Mouse (Mus musculus): ENCODE measurements around the gene Tnk1.

The Tnk1 gene

GRCm38 (mm10) chr11:69838714-69839104 is 19.8 kb downstream of the Tnk1 start:
- DNase-seq (ENCODE audit: low read depth in 2 of 2, low spot score in 2 of 2) = no peak

DNA sequence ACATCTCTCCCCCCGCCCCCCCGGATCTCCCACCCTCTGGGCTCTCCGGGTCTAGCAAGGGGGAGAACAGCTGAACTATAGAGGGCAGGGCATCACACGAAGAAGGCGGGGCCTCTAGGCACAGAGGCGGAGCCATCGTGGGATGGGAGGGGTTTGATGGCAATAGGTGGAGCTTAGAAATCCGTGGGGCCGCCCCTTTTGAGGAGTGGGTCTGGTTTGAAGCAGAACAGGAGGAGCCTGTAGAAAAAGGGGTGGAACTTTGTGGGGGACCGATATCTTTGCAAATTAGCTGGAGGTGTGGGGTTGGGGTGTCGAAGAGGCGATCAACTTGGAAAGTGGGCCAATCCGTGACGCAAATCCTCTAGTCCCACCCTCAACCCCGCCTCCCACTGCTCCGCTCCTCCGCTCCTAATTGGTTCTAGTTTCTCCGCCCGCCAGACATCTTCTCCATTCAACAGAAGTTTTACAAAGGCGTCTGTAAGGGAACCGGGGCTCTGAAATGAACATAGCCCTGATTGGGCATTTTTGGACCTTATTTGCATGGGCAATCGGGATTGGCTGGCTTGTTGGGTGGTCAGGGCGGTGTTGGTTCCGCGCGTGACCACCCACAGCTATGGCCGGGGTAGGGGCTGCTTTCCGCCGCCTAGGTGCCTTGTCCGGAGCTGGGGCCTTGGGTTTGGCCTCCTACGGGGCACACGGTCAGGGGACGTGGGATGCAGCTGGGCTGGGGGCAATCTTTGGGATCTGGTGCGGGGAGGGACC is 20.4 kb downstream of the Tnk1 start, which contains the start of gene Tmem256:
Gene Tmem256 (plus strand): TSS at position 563 of the 762 bp plus-strand sequence.
- peak; percentile 76 to 85 for DNase-seq (ENCODE audit: low read depth in 2 of 2, low spot score in 2 of 2)

DNA sequence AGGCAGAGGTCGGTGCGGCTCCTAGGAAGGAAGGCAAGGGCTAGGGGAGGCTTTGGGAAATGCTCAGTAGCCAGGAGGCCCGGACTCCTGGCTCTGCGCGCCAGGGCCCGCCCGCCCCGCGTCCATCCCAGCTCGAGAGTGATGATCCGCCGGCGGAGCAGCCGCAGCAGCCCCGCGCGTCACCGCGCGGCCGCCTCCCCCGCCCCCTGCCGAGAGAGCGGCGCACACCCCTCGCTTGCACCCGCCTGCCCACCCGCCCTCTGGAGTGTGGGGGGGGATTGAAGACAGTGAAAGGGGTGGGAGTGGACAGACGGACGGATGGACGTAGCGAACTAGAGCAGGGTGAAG is 21.0 kb downstream of the Tnk1 start, which contains the start of gene Nlgn2:
Gene Nlgn2 (minus strand): TSS at position 181 of the 348 bp plus-strand sequence.
- DNase-seq (ENCODE audit: low read depth in 2 of 2, low spot score in 2 of 2) = no peak

DNA sequence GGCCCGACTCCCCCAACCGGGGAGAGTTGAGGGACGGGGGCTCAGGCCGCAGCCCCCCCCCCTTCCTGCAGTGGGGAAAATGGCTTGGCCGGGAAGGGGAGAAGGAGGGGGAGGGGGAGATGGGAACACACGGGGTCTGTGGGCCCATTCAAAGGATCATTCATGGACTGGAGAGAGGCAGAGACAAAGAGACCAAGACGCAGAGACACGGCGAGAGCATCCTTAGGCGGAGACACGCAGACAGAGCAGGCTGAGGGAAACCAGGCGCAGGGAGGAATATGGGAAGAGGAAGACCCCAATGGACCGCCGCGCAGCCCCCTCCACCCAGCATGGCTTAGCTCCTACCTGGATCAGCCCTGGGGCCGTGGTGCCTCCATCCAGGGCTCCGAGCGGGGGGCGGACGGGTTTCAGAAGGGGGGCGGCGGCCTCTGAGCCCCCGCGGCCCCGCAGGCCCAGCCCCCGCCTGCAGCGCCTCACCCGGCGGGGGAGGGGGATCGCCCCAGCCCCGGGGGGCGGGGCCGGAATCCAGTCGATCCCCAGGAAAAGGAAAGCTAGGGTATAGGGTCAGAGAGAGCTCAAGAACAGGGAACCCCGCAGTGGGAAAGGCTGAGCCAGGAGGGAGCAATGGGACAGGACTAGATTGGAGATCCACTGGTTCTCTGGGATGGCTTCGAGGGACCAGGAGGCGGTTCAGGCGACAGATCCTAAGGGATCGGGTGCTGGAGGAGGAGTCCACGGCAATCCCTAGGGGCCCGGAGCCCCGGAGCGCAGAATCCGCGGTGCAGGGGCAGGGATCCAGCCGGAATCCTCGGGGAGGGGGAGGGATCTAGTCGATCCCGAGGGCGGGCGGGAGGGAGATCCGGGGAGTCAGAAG is 21.6 kb downstream of the Tnk1 start:
- no peak for DNase-seq (ENCODE audit: low read depth in 2 of 2, low spot score in 2 of 2)

- no peak for DNase-seq (ENCODE audit: low read depth in 2 of 2, low spot score in 2 of 2)
Measured at GRCm38 (mm10) chr11:69835966-69836335, 22.6 kb downstream of the Tnk1 start.

DNA sequence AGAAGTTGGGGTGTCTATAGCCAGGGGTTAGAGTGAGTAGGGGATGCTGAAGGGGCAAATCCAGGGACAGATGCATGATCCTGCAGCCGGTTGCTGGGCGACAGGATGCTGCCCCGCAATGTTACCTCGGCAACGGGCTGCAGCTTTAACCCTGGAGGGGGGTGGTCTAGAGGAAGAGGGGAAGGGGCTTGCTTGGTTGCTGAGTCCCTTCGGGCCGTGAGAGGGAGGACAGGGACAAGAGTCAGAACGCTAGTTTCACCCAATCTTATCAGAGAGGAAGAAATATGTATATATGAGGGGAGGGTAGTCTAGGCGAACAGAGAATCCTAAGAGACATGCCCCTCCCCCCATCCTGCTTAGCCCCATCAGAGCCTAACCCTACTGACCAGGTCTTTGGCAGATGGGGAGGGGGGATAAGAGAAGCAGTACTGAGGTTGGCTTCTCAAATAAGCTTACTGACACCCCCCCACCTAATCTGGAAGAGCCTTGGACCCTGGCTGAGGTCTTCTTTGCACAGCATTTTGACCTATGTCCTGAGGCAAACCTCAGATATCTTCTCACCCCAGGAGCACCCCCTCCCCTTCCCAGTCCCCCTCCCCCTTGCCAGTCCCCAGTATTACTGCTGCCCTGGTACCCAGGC is 23.1 kb downstream of the Tnk1 start:
- no peak for DNase-seq (ENCODE audit: low read depth in 2 of 2, low spot score in 2 of 2)

- peak; percentile 30 to 38 for DNase-seq (ENCODE audit: low read depth in 2 of 2, low spot score in 2 of 2)
Measured at GRCm38 (mm10) chr11:69834001-69834549, 24.5 kb downstream of the Tnk1 start.

GRCm38 (mm10) chr11:69833554-69833953 is 25.0 kb downstream of the Tnk1 start:
- DNase-seq (ENCODE audit: low read depth in 2 of 2, low spot score in 2 of 2) = no peak

DNA sequence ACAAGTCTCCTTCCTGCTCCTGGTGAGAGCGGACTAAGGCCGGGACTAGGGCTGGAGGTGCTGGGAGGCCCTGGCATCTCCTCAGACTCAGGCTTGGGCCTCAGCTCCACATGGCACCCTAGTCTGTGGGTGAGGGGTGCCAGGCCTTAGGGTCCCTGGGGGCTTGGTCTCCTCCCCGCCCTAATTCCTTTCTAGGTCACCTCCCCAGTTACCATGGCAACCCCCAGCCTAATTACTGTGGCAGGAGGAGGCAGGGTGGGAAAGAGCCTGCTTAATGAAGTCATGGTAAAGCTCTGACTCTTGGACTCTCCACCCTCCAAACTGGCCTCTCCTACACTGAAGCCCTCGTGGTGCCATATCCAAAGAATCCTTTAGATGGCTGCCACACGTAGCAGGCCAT is 29.7 kb downstream of the Tnk1 start:
- DNase-seq (ENCODE audit: low read depth in 2 of 2, low spot score in 2 of 2) = no peak

GRCm38 (mm10) chr11:69823456-69823855 is 35.1 kb downstream of the Tnk1 start:
- DNase-seq (ENCODE audit: low read depth in 2 of 2, low spot score in 2 of 2) = no peak

DNA sequence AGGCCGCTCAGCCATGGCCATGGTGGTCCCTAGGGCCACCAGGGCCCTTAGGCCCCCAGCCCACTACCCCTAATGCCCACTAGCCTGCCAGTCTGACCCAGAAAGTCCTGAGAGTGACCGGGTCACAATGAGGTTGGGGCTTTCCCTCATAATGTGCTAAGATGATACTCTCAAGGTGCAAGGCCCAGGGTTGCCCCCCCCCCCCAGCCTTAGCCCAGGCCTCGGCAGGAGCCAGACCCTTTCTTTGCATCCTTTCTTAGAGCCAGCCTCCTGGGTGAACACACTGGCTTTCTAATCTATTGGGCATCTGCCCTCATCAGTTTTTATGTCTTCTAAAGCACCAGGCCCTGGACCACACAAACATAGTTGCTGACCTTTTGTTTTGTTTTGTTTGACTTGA is 36.5 kb downstream of the Tnk1 start, which contains the start of gene Spem1:
Gene Spem1 (minus strand): TSS at position 101 of the 400 bp plus-strand sequence.
- DNase-seq (ENCODE audit: low read depth in 2 of 2, low spot score in 2 of 2) = no peak

- no peak for DNase-seq (ENCODE audit: low read depth in 2 of 2, low spot score in 2 of 2)
Measured at GRCm38 (mm10) chr11:69818871-69819270, 39.7 kb downstream of the Tnk1 start.

- no peak for DNase-seq (ENCODE audit: low read depth in 2 of 2, low spot score in 2 of 2)
Measured at GRCm38 (mm10) chr11:69818365-69818764, 40.2 kb downstream of the Tnk1 start, which contains the start of gene Spem2. TSS of gene Spem2 (minus strand) at chr11:69818465.

GRCm38 (mm10) chr11:69816520-69816919 is 42.0 kb downstream of the Tnk1 start:
- no peak for DNase-seq (ENCODE audit: low read depth in 2 of 2, low spot score in 2 of 2)

DNA sequence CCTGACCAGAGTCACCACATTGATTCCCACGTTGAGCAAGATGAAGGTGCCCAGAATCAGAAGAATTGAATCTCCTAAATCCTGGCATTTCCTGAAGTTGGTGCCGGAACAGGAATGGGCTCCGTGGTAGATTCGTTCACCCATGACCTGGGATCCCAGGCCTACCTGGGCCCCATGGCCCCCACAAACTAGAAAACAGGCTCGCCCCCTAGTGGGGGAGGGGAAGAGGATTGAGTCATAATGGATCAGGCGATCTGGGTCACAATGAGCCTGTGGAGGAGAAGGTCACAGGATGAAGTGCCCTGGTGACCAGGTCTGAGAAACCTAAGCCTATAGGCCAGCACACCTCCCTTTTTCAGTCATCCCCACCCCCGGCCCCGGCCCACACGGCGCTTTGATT is 43.4 kb downstream of the Tnk1 start, which contains the start of gene Gm39566:
Gene Gm39566 (minus strand): TSS at position 144 of the 400 bp plus-strand sequence.
- no peak for DNase-seq (ENCODE audit: low read depth in 2 of 2, low spot score in 2 of 2)

DNA sequence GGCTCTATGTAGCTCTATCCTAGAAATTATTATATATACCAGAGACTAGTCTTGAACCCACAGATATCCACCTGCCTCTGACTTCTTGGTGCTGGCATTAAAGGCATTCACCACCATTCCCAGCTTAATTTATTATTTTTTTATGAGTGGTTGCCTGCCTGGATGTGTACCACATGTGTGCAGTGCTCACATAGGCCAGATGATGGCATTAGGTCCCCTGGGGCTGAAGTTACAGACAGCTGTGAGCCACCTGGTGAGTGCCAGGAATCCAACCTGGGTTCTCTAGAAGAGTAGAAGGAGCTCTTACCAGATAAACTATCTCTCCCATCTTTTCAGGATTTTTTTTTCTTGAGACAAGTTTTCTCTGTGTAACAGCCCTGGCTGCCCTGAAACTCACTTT is 48.2 kb downstream of the Tnk1 start:
- no peak for DNase-seq (ENCODE audit: low read depth in 2 of 2, low spot score in 2 of 2)

GRCm38 (mm10) chr11:69807641-69808040 is 50.9 kb downstream of the Tnk1 start:
- DNase-seq (ENCODE audit: low read depth in 2 of 2, low spot score in 2 of 2) = no peak

DNA sequence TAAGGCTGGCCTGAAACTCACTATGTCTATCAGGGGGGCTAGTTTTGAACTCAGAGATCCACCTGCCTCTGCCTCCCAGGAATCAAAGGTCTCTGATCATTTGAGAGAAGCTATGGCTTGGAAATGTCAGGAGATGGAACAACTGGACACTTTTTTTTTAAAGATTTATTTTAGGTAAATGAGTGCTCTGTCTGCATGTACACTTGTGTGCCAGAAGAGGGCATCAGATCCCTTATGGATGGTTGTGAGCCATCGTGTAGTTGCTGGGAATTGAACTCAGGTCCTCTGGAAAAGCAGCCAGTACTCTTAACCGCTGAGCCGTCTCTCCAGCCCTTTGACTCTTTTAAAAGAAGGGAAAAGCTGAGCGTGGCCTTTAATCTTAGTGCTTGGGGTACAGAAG is 52.2 kb downstream of the Tnk1 start:
- DNase-seq (ENCODE audit: low read depth in 2 of 2, low spot score in 2 of 2) = no peak

- no peak for DNase-seq (ENCODE audit: low read depth in 2 of 2, low spot score in 2 of 2)
Measured at GRCm38 (mm10) chr11:69804972-69805909, 53.3 kb downstream of the Tnk1 start, which contains the start of gene Tmem102. TSS of gene Tmem102 (minus strand) at chr11:69805624.

DNA sequence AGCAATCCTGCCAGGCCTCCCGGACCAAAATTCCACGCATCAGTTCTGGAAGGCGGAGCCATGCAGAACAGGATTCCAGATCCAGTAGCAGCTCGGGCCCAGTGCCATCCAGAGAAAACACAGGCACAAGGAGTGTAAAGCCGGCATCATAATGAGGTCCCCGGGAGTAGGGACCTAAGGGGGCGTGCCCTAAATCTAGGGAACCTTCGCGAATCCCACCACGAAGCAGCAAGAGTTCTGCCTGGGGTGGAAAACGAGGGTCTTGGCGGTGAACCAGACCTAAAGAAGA is 53.9 kb downstream of the Tnk1 start:
- DNase-seq (ENCODE audit: low read depth in 2 of 2, low spot score in 2 of 2) = no peak

Data from CD8-positive naive resting alpha-beta T cell, adult 2 months (primary cell).